Mouse (Mus musculus) lung, adult 10 weeks (tissue): Measurements from ENCODE around the gene Egfl8. TPM values are rescaled to one million over a fixed set of nuclear protein-coding genes. Genes with fewer than 3 reads are reported as not detected.

Experiments used
- polyA plus RNA-seq: library from polyadenylated mRNA; stranded (reverse); fragments of 350-450 nt; fragmentation: Illumina TruSeq; extraction: RNeasy Lipid Tissue Mini Kit (QIAGEN cat#74804); gene quantifications from one replicate; pipeline ENCODE4 v1.2.3, GENCODE M21; 2014; ENCODE audit warnings: low read depth, low replicate concordance; ENCODE audit not compliant: insufficient read depth

Gene Egfl8
- 4.1 TPM for polyA plus RNA-seq

DNA sequence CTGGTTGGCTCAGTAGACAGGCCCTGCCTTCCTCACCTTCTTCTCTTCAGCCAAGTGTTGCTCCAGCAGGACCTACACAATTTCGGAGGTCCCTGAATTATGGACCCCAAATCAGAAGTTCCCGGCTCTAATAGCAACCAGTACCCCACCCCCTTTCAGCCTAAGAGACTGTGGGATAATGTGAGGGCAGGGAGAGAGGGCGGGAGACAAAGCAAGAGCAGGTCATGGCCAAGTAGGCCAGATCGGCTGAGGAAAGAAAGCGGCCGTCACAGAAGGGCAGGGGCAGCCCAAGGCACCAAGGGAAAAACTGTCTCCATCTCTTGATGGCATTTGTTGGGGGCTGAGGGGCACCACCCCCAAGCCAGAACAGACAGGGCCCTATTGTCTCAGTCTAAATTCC lies at the start of gene Egfl8:
Egfl8 (minus strand) TSS at position 101 of the 400 bp plus-strand sequence.

GRCm38 (mm10) chr17:34646906-34647787 lies 31.4 kb upstream of the Egfl8 start, which contains the start of gene Atf6b:
Atf6b (plus strand) TSS chr17:34647146.

DNA sequence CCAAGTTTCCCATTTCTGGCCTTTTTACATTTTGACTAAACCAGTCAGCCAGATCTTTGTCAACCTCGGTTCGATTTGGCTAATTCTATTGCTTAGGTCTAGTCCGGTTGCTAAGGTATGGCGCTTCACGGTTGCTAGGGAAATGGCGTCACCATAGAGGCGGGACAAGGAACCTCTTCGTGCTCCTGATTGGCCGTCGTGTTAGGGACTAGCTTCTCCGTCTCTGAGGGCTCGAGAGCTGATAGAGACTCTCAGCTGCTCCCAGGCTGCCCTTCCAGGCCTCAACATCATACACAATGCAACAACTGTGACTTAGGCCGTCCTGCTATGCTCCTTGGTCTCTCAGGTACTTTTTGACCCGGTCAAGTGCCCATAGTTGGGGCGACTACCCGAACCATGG lies 28.8 kb upstream of the Egfl8 start, which contains the start of gene Fkbpl:
Fkbpl (plus strand) TSS at position 157 of the 400 bp plus-strand sequence.

DNA sequence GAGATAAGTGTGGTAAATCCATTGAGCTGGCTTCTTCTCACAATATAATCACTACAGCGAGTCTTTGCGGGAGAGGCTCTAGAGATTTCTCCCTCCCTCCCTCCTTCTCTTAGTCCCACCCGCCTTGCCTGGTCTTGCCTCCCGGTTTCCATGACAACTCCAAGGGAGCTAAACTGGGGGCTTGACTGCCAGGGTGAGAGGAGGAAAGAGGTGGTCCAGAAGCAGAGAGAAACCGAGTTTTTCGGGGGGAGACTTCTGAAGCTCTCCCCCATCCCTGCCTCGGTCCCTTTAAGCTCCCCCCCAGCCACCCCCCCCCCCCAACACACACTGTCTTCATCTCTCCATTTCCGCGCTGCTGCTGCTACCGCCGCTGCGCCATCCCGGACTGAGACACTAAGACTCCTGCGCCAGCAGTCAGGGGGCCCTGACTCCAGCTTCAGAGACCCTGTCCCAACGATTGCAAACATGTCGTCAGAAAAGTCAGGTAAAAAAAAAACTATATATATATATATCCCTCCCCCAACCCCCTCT lies 13.5 kb upstream of the Egfl8 start, which contains the start of gene Prrt1:
Prrt1 (plus strand) TSS at position 313 of the 531 bp plus-strand sequence.

DNA sequence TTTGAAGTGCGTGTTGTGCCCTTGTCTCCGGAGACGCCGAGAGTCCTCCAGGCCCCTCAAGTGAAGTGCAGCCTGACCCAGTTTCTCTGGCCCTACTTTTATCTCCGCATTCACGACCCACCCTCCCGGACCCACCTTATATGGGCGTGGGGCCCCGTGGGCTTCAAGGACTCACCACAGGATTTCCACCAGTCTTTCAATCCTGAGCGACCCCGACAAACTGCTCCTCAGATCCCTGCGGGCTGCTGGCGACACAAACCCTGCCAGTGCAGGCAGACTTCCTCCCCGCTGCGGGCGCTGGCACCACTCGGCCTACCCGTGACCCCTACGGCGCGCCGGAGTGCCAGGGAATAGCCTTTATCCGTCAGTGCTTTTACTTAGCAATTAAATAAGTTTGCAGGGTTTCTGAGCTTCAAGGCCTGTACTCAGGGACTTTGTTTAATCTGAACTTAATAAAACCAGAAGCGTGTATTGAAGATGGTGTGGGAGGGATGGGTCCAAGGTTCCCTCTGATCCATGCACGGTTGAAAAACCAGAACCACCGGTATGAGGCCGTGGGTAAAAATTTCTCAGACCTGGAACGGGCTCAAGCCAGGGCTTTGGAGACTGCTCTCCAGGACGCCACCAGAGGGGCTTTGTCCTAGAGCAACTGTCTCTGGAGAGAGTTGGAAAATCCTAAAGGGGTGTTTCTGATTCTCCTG lies 12.3 kb upstream of the Egfl8 start, which contains the start of gene Ppt2:
Ppt2 (minus strand) TSS at position 568 of the 701 bp plus-strand sequence.

DNA sequence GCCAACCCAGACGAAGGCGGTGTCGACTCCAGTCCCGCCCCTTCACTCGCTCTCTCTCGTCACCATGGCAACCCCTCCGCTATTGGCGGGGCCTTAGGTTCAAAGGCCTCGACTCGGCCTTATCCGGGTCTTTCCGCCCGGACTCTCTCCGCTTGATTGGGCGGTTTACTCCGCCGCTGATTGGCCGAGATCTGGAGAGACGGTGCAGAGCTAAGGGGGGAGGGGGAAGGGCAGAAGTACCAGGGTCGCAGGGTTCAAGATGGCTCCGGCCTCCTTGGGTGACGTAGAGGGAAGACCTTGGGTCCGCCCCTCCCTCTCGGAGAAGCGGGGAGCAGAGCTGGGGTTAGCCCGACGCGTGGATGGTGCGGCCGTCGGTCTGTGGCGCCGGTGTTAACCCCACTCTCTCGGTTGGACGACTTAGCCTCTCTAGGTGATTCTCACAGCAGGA lies 11.7 kb downstream of the Egfl8 start, which contains the start of gene Agpat1:
Agpat1 (plus strand) TSS at position 202 of the 448 bp plus-strand sequence.

DNA sequence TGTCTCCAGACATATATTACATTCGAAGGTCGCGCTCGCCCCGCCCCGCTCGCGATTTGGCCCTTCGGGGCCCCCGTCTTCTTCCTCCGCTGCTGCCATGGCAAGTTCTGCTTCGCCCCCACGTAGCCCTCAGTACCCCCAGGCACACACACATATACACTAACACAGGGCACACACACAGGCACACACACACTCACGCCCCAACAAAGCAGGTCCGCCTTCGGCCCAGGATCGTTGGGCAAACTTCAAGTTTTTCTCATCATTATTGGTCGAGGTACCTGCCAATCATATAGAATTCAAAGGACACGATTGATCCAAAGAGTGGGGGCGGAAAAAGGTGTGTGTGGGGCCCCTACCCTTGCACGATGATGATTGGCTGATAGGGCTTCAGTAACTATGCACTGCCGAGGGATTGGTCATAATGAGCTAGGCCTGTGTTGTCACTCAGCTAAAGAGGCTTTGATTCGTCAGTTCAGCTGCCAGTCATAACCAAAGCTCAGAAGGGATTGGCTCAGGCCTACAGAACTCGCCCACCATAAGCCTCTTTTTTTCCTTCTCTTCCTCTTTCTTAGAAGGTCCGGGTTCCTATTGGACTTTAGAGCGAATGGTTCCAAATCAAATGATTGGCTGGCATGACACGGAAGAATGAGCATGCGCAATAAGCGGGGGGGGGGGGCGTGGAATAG lies 12.3 kb downstream of the Egfl8 start, which contains the start of gene Rnf5:
Rnf5 (minus strand) TSS at position 316 of the 686 bp plus-strand sequence.

DNA sequence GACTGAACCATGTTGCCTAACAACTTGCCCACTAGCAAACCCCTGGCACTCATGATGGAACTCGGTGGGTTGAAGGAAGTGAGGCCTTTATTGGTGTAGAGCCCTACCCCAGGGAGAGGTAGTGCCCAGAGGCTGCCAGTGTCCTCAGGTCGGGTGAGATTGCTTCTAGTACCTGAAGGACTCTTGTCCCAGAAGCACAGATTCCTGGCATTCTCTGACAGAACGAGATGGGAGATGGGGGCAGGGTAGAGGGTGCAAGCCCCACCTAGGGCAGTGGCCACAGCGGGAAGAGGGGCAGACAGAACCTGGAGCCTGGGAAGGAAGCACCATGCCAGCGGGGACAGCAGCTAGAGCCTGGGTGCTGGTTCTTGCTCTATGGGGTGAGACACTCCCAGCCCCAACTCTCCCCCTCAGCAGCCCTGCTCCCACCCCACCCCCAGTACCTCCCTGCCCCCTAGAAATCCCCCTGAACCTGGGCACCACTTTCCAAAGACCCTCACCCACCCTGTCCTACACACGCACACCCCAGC lies 18.1 kb downstream of the Egfl8 start, which contains the start of gene Ager:
Ager (plus strand) TSS at position 297 of the 530 bp plus-strand sequence.

DNA sequence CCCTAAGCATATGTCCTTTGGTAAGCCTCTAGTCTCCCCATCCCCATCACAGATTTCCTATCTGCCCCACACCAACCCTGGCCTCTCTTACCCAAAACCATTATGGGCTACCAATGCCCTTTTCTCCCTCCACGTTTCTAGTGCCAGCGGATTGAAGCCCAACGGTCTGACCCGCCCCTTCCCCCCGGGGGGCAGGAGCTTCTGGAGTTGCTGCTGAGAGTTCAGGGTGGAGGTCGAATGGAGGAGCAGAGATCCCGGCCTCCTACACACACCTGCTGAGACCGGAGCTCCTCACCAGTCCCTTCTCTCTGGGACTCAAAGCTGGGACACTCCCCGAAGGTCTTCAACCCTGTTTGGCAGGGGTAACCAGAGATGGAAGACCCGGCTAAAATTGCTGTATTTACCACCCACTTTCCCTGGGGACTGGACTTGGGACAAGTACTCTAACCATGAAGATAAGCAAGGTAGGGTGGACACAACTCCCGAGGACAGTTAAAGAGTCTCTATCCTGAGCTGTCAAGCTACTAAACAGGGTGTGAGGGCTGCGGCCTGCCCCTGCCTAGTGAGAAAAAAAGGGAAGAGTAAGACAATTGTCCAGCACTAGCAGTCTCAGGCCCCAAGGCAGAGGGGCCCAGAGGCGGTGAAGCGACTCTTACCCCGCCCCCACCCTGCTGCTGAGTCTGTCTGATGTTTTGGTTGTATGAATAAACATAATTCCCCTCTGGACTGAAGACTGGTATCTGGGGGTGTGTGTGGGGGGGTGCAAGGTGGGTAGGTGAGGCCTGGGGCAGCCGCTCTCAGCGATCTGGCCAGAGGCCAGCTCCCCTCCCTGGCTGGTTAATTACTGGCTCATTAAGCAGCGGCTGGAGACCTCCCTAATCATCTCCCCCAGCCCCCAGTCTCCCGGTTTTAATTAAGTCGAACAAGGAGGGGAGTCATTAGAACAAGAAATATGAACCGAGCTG lies 24.5 kb downstream of the Egfl8 start, which contains the start of gene Pbx2:
Pbx2 (plus strand) TSS at position 238 of the 965 bp plus-strand sequence.

DNA sequence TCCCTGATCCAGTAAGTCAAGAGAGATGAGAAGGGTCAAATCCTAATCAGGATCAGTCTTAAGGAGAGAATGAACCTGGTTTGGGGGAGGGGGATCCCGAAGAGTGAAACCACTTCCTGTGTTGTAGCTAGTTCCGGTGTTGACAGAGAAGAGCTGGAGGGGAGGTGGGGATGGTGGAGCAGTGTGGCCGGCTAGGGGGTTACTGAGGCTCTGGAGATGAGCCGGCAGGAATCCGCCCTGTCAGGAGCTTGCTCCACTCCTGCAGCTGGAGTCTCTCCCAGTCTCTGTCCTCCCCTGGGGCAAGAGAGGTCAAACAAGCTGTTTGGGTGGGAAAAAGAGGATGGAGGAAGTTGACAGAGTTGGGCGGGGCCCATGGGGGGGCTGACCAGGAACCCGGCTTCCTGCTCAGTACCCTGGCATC lies 26.1 kb downstream of the Egfl8 start, which contains the start of gene Gpsm3:
Gpsm3 (plus strand) TSS at position 126 of the 421 bp plus-strand sequence.

GRCm38 (mm10) chr17:34564003-34564421 lies 51.8 kb downstream of the Egfl8 start, which contains the start of gene Notch4:
Notch4 (plus strand) TSS chr17:34564268.

Other genes with a start within 250 kb of the Egfl8 start
- not detected for gene Btnl1, start 238.8 kb downstream of the Egfl8 start, polyA plus RNA-seq
- gene BC051142, start 217.2 kb downstream of the Egfl8 start, polyA plus RNA-seq = 0.24 TPM
- gene Btnl4, start 138.7 kb downstream of the Egfl8 start, polyA plus RNA-seq = not detected
- not detected for gene Btnl6, start 98.6 kb downstream of the Egfl8 start, polyA plus RNA-seq
- 20.4 TPM for gene Notch4, start 51.7 kb downstream of the Egfl8 start, polyA plus RNA-seq
- 40.6 TPM for gene Gpsm3, start 26.2 kb downstream of the Egfl8 start, polyA plus RNA-seq
- 32.4 TPM for gene Pbx2, start 24.7 kb downstream of the Egfl8 start, polyA plus RNA-seq
- gene Ager, start 18.1 kb downstream of the Egfl8 start, polyA plus RNA-seq = 2,693 TPM
- gene Rnf5, start 12.3 kb downstream of the Egfl8 start, polyA plus RNA-seq = 48.1 TPM
- gene Agpat1, start 11.7 kb downstream of the Egfl8 start, polyA plus RNA-seq = 36.8 TPM
- 30.7 TPM for gene Ppt2, start 12.5 kb upstream of the Egfl8 start, polyA plus RNA-seq
- 1.6 TPM for gene Prrt1, start 13.6 kb upstream of the Egfl8 start, polyA plus RNA-seq
- gene Fkbpl, start 28.8 kb upstream of the Egfl8 start, polyA plus RNA-seq = 6.8 TPM
- gene Atf6b, start 31.2 kb upstream of the Egfl8 start, polyA plus RNA-seq = 31.2 TPM
- 7.5 TPM for gene Tnxb, start 54.6 kb upstream of the Egfl8 start, polyA plus RNA-seq
- gene C4b, start 127.9 kb upstream of the Egfl8 start, polyA plus RNA-seq = 122 TPM
- gene Cyp21a1, start 188.6 kb upstream of the Egfl8 start, polyA plus RNA-seq = not detected
- 27.3 TPM for gene Stk19, start 221.0 kb upstream of the Egfl8 start, polyA plus RNA-seq
- 27.5 TPM for gene Dxo, start 221.0 kb upstream of the Egfl8 start, polyA plus RNA-seq
- gene Skiv2l, start 234.2 kb upstream of the Egfl8 start, polyA plus RNA-seq = 19.3 TPM
- gene Nelfe, start 234.4 kb upstream of the Egfl8 start, polyA plus RNA-seq = 30.3 TPM
- 38.7 TPM for gene Cfb, start 246.5 kb upstream of the Egfl8 start, polyA plus RNA-seq